Mouse (Mus musculus): ENCODE results near the gene Ranbp6. TPM values are rescaled to one million over a fixed set of nuclear protein-coding genes. Genes with fewer than 3 reads are reported as not detected.

Ranbp6 gene
- polyA plus RNA-seq, 1 experiment from 2014 or later: 43.5 TPM

Other genes starting within 250 kb of the Ranbp6 start
- 7.2 and 8.2 TPM in 2 replicates for gene Ermp1, start 164.6 kb downstream of the Ranbp6 start, polyA plus RNA-seq (2015; fragmentation: Nextera tagmentation; extraction: Ambion mirVana)
- gene Mlana, start 115.2 kb downstream of the Ranbp6 start, polyA plus RNA-seq (2015; fragmentation: Nextera tagmentation; extraction: Ambion mirVana): not detected in 2 replicates
- 7.1 and 7.7 TPM in 2 replicates for gene 9930021J03Rik, start 7.0 kb downstream of the Ranbp6 start, polyA plus RNA-seq (2015; fragmentation: Nextera tagmentation; extraction: Ambion mirVana)
- gene Il33, start 112.1 kb upstream of the Ranbp6 start, polyA plus RNA-seq (2015; fragmentation: Nextera tagmentation; extraction: Ambion mirVana): 0.71 and 1.1 TPM in 2 replicates
- gene Trpd52l3, start 190.8 kb upstream of the Ranbp6 start, polyA plus RNA-seq (2015; fragmentation: Nextera tagmentation; extraction: Ambion mirVana): not detected in 2 replicates
- 73.3 and 74.2 TPM in 2 replicates for gene Uhrf2, start 217.5 kb upstream of the Ranbp6 start, polyA plus RNA-seq (2015; fragmentation: Nextera tagmentation; extraction: Ambion mirVana)

Data from forebrain, embryonic 16.5 days (tissue).